Mouse (Mus musculus) heart, embryonic 11.5 days (tissue): ENCODE results near the gene Pdap1. TPM values are rescaled to one million over a fixed set of nuclear protein-coding genes. Genes with fewer than 3 reads are reported as not detected.

ENCODE experiments used
- ATAC-seq: fragments of 200-750 bp; cut with Nextera tagmentation; replicated peaks from 2 replicates; pipeline ENCODE4 v1.8.0; 2017; ENCODE audit warnings: moderate library complexity; ENCODE audit not compliant: insufficient number of reproducible peaks, low FRiP score, low TSS enrichment
- H3K27ac ChIP-seq: fragments of 300-500 bp; sonication (generic); 2 replicates; pipeline ENCODE4 v1.5.1; 2014; ENCODE audit warnings: mild to moderate bottlenecking, low read depth, low read length
- H3K27me3 ChIP-seq: fragments of 300-500 bp; sonication (generic); 2 replicates; pipeline ENCODE4 v1.6.1; 2014; ENCODE audit warnings: mild to moderate bottlenecking, low read length, mixed read lengths; ENCODE audit not compliant: control insufficient read depth, insufficient read depth
- H3K36me3 ChIP-seq: fragments of 300-500 bp; sonication (generic); 2 replicates; pipeline ENCODE4 v1.6.1; 2014; ENCODE audit warnings: mild to moderate bottlenecking, low read length, moderate library complexity, mixed read lengths; ENCODE audit not compliant: control insufficient read depth, insufficient read depth
- H3K4me1 ChIP-seq: fragments of 300-500 bp; sonication (generic); 2 replicates; pipeline ENCODE4 v1.6.1; 2014; ENCODE audit warnings: low read length; ENCODE audit not compliant: control insufficient read depth, insufficient read depth
- H3K4me2 ChIP-seq: fragments of 300-500 bp; sonication (generic); 2 replicates; pipeline ENCODE4 v1.6.1; 2014; ENCODE audit warnings: mild to moderate bottlenecking, moderate library complexity
- H3K4me3 ChIP-seq: fragments of 300-500 bp; sonication (generic); 2 replicates; pipeline ENCODE4 v1.5.1; 2014; ENCODE audit warnings: low read depth, low read length
- H3K9ac ChIP-seq: fragments of 300-500 bp; sonication (generic); 2 replicates; pipeline ENCODE4 v1.6.1; 2014; ENCODE audit warnings: mild to moderate bottlenecking, low read depth, low read length, moderate library complexity
- H3K9me3 ChIP-seq: fragments of 300-500 bp; sonication (generic); replicated peaks from 2 replicates; pipeline ENCODE4 v1.6.1; 2016; ENCODE audit warnings: low read length; ENCODE audit not compliant: control insufficient read depth
- WGBS: fragments of 180-500 bp; shearing (Covaris S2); extraction: QIAGEN DNeasy Blood & Tissue Kit; methylation state at CpG from one replicate; pipeline ENCODE4 v1.1.7; 2014; ENCODE audit not compliant: insufficient replicate concordance; 5-methylcytosine and 5-hydroxymethylcytosine counted together
- polyA plus RNA-seq: library from polyadenylated mRNA; unstranded; fragments of >200 nt; fragmentation: Nextera tagmentation; extraction: Ambion mirVana; gene quantifications from 2 replicates; pipeline ENCODE4 v1.2.1, GENCODE M21; 2014

The Pdap1 gene
- 76.5 and 92.4 TPM in 2 replicates for polyA plus RNA-seq

GRCm38 (mm10) chr5:145139571-145140519, at the start of gene Pdap1, which contains the start of gene Bud31:
TSS of gene Pdap1 (minus strand) at chr5:145140238.
TSS of gene Bud31 (plus strand) at chr5:145140362.
- peak within 1 kb of the TSS; percentile 78 for H3K4me3 ChIP-seq
- peak within 1 kb of the TSS; percentile 95 for H3K9ac ChIP-seq
- H3K36me3 ChIP-seq = peaks cover 23% of the 10 kb centered on the region
- peak within 1 kb of the TSS; percentile 91 for H3K4me2 ChIP-seq
- peak; percentile 92 for ATAC-seq
- H3K27me3 ChIP-seq = no peaks in the 10 kb centered on the region
- peaks cover 14% of the 10 kb centered on the region for H3K4me1 ChIP-seq
- no peaks in the 10 kb centered on the region for H3K9me3 ChIP-seq
- under 1% methylated on average over 77 of the region's 84 CpGs for WGBS
- peak within 1 kb of the TSS; percentile 91 for H3K27ac ChIP-seq

- H3K4me1 ChIP-seq = peaks cover 13% of the 10 kb centered on the region
- no peaks in the 10 kb centered on the region for H3K9me3 ChIP-seq
- H3K27me3 ChIP-seq = no peaks in the 10 kb centered on the region
- peak overlapping the region; percentile 94 for H3K4me2 ChIP-seq
- H3K4me3 ChIP-seq = peak overlapping the region; percentile 82; the same call in 1 of the 2 replicates
- no peak overlapping the region for H3K9ac ChIP-seq
- no peak overlapping the region for H3K27ac ChIP-seq
- peaks cover 31% of the 10 kb centered on the region for H3K36me3 ChIP-seq
- ATAC-seq = no peak
- WGBS = 84% methylated on average over 6 of the region's 6 CpGs
Measured at GRCm38 (mm10) chr5:145189416-145189815, 49.4 kb upstream of the Pdap1 start.

GRCm38 (mm10) chr5:145185244-145185643, 45.2 kb upstream of the Pdap1 start:
- Histone ChIP-seq H3K36me3 (peaks cover 62% of the 10 kb centered on the region), H3K9ac (no peak overlapping the region), H3K27me3 (no peaks in the 10 kb centered on the region), H3K9me3 (no peaks in the 10 kb centered on the region), H3K4me1 (peaks cover 11% of the 10 kb centered on the region), H3K4me3 (no peak overlapping the region), H3K27ac (no peak overlapping the region), H3K4me2 (no peak overlapping the region)
- 95% methylated on average over 2 of the region's 2 CpGs for WGBS
- ATAC-seq = no peak

- 85% methylated on average over 18 of the region's 18 CpGs for WGBS
- Histone ChIP-seq H3K4me2 (no peak overlapping the region), H3K9me3 (no peaks in the 10 kb centered on the region), H3K36me3 (peaks cover 55% of the 10 kb centered on the region), H3K4me3 (no peak overlapping the region), H3K27me3 (no peaks in the 10 kb centered on the region), H3K9ac (no peak overlapping the region), H3K27ac (no peak overlapping the region), H3K4me1 (0 out of 2 replicates have a peak, but pooled peaks cover 2% of the 10 kb centered on the region)
- no peak for ATAC-seq
Measured at GRCm38 (mm10) chr5:145178461-145178980, 38.5 kb upstream of the Pdap1 start.

GRCm38 (mm10) chr5:145167306-145167661, 27.2 kb upstream of the Pdap1 start:
- no peaks in the 10 kb centered on the region for H3K27me3 ChIP-seq
- peak overlapping the region; percentile 92 for H3K9ac ChIP-seq
- peaks cover 22% of the 10 kb centered on the region for H3K4me1 ChIP-seq
- peak; percentile 40 for ATAC-seq
- peak overlapping the region; percentile 95 for H3K4me3 ChIP-seq
- H3K9me3 ChIP-seq = no peaks in the 10 kb centered on the region
- WGBS = 0% methylated on average over 26 of the region's 28 CpGs
- peak overlapping the region; percentile 77 for H3K27ac ChIP-seq
- H3K4me2 ChIP-seq = peak overlapping the region; percentile 95
- H3K36me3 ChIP-seq = peaks cover 12% of the 10 kb centered on the region

- Histone ChIP-seq H3K4me3 (peak within 1 kb of the TSS; percentile 95), H3K27me3 (no peaks in the 10 kb centered on the region), H3K4me2 (peak within 1 kb of the TSS; percentile 95), H3K27ac (peak within 1 kb of the TSS; percentile 88), H3K9me3 (no peaks in the 10 kb centered on the region), H3K4me1 (peaks cover 22% of the 10 kb centered on the region), H3K36me3 (peaks cover 8% of the 10 kb centered on the region), H3K9ac (peak within 1 kb of the TSS; percentile 92)
- ATAC-seq = peak; percentile 92
- under 1% methylated on average over 51 of the region's 51 CpGs for WGBS
Measured at GRCm38 (mm10) chr5:145166536-145167305, 26.7 kb upstream of the Pdap1 start, which contains the start of the genes Ptcd1 and Cpsf4. TSS of gene Ptcd1 (minus strand) at chr5:145167108. TSS of gene Cpsf4 (plus strand) at chr5:145167213.

- Histone ChIP-seq H3K4me3 (no peak overlapping the region), H3K4me1 (peaks cover 22% of the 10 kb centered on the region), H3K9ac (no peak overlapping the region), H3K36me3 (peaks cover 4% of the 10 kb centered on the region), H3K27ac (no peak overlapping the region), H3K27me3 (no peaks in the 10 kb centered on the region), H3K4me2 (no peak overlapping the region), H3K9me3 (no peaks in the 10 kb centered on the region)
- 86% methylated on average over 15 of the region's 15 CpGs for WGBS
- no peak for ATAC-seq
Measured at GRCm38 (mm10) chr5:145165184-145165583, 25.1 kb upstream of the Pdap1 start.

- H3K9ac ChIP-seq = no peak overlapping the region
- H3K4me3 ChIP-seq = no peak overlapping the region
- H3K36me3 ChIP-seq = peaks cover 4% of the 10 kb centered on the region
- ATAC-seq = no peak
- peaks cover 22% of the 10 kb centered on the region for H3K4me1 ChIP-seq
- WGBS = 72% methylated on average over 3 of the region's 3 CpGs
- H3K9me3 ChIP-seq = no peaks in the 10 kb centered on the region
- H3K4me2 ChIP-seq = no peak overlapping the region
- H3K27ac ChIP-seq = no peak overlapping the region
- no peaks in the 10 kb centered on the region for H3K27me3 ChIP-seq
Measured at GRCm38 (mm10) chr5:145164710-145165109, 24.7 kb upstream of the Pdap1 start.
